11 mouse cellular contexts compared by ENCODE assay signal in genomic region chr3:64964667-64965415, GRCm38 (mm10).
DNase-seq lines count a peak whose midpoint lies in the region; ATAC-seq and TF ChIP-seq lines count a peak whose summit lies in the region.
"Had no signal": no experiment of that assay in that cellular context is flagged by ENCODE, and none has a peak within 500 bp of the region (broad histone marks: within the 10 kb centered on the region; RNA-seq: fewer than 3 reads in every experiment).

No protein-coding gene starts in this region.

- 72% methylated on average over 5 of the region's 5 CpGs for WGBS in heart, embryonic 15.5 days
- 76% methylated on average over 5 of the region's 5 CpGs for WGBS in lung, embryonic 14.5 days
- 74% methylated on average over 5 of the region's 5 CpGs for WGBS in lung, postnatal 0 days
- WGBS in embryonic facial prominence, embryonic 13.5 days, result 60% methylated on average over 5 of the region's 5 CpGs

- H3K27me3 ChIP-seq in heart, embryonic 15.5 days, result no peaks in the 10 kb centered on the region
- H3K27me3 ChIP-seq in lung, embryonic 14.5 days (ENCODE audit: insufficient read depth, low read length), result no peaks in the 10 kb centered on the region
- H3K27me3 ChIP-seq in lung, postnatal 0 days (replicated peaks; ENCODE audit: insufficient read depth, low read length), result no peaks in the 10 kb centered on the region
- no peaks in the 10 kb centered on the region for H3K27me3 ChIP-seq in embryonic facial prominence, embryonic 13.5 days
- H3K27me3 ChIP-seq: liver, embryonic 12.5 days had no signal

- ATAC-seq in heart, embryonic 15.5 days (replicated peaks; ENCODE audit: insufficient number of reproducible peaks, insufficient read depth, low FRiP score, low read depth), result no peak
- peak; percentile 66; the same call in 1 of the 2 replicates for ATAC-seq in lung, embryonic 14.5 days (ENCODE audit: insufficient read depth)
- no peak for ATAC-seq in lung, postnatal 0 days
- ATAC-seq in embryonic facial prominence, embryonic 13.5 days (ENCODE audit: insufficient number of reproducible peaks, insufficient read depth, low FRiP score, low TSS enrichment, low read depth), result no peak
- ATAC-seq in megakaryocyte-erythroid progenitor cell, adult 5-6 weeks (replicated peaks; ENCODE audit: low FRiP score, low TSS enrichment, poor library complexity, severe bottlenecking), result no peak
- ATAC-seq: liver, embryonic 12.5 days; Patski had no signal

- TF ChIP-seq CTCF in lung, embryonic 14.5 days (IDR thresholded peaks at IDR 0.05; ENCODE audit: low read depth), result no peak
- TF ChIP-seq CTCF in lung, postnatal 0 days (IDR thresholded peaks at IDR 0.05), result no peak

- DNase-seq in heart, postnatal 14 days, result no peak
- DNase-seq in lung, embryonic 14.5 days, result peak; percentile 62
- DNase-seq in lung, postnatal 0 days (ENCODE audit: low spot score), result no peak
- peak; percentile 34 for DNase-seq in telencephalon, adult 2 months (ENCODE audit: low read depth, low spot score)
- DNase-seq: lung, postnatal 10 days; right cerebral cortex, postnatal 25 days had no signal

- H3K9me3 ChIP-seq in heart, embryonic 15.5 days (replicated peaks), result no peaks in the 10 kb centered on the region
- H3K9me3 ChIP-seq in lung, embryonic 14.5 days (ENCODE audit: low read depth, low read length), result no peaks in the 10 kb centered on the region
- no peaks in the 10 kb centered on the region for H3K9me3 ChIP-seq in lung, postnatal 0 days (ENCODE audit: low read length)
- H3K9me3 ChIP-seq in embryonic facial prominence, embryonic 13.5 days, result no peaks in the 10 kb centered on the region
- H3K9me3 ChIP-seq: liver, embryonic 12.5 days had no signal

- TF ChIP-seq EP300 in lung, postnatal 0 days (IDR thresholded peaks at IDR 0.05), result no peak

- H3K4me1 ChIP-seq in heart, embryonic 15.5 days (replicated peaks), result 0 out of 2 replicates have a peak, but pooled peaks cover 9% of the 10 kb centered on the region
- no peaks in the 10 kb centered on the region for H3K4me1 ChIP-seq in lung, embryonic 14.5 days (ENCODE audit: insufficient read depth)
- H3K4me1 ChIP-seq in lung, postnatal 0 days (ENCODE audit: insufficient read depth, low read depth, low read length), result no peaks in the 10 kb centered on the region
- no peaks in the 10 kb centered on the region for H3K4me1 ChIP-seq in embryonic facial prominence, embryonic 13.5 days
- H3K4me1 ChIP-seq: liver, embryonic 12.5 days had no signal

- intact Hi-C loops in heart, postnatal 14 days (cut with DNase I), result no loop called here

- H3K4me2 ChIP-seq in heart, embryonic 15.5 days, result no peak overlapping the region
- H3K4me2 ChIP-seq in lung, embryonic 14.5 days, result no peak overlapping the region
- no peak overlapping the region for H3K4me2 ChIP-seq in lung, postnatal 0 days (replicated peaks; ENCODE audit: low read depth, low read length)
- H3K4me2 ChIP-seq in embryonic facial prominence, embryonic 13.5 days, result peak overlapping the region; percentile 4; the same call in 1 of the 2 replicates
- H3K4me2 ChIP-seq: liver, embryonic 12.5 days had no signal

- peak overlapping the region; percentile 54 for H3K27ac ChIP-seq in heart, embryonic 15.5 days
- H3K27ac ChIP-seq in lung, embryonic 14.5 days (ENCODE audit: low read depth), result no peak overlapping the region
- no peak overlapping the region for H3K27ac ChIP-seq in lung, postnatal 0 days (ENCODE audit: low read length)
- no peak overlapping the region for H3K27ac ChIP-seq in embryonic facial prominence, embryonic 13.5 days
- H3K27ac ChIP-seq: liver, embryonic 12.5 days had no signal

- no peak overlapping the region for H3K4me3 ChIP-seq in heart, embryonic 15.5 days
- no peak overlapping the region for H3K4me3 ChIP-seq in lung, embryonic 14.5 days (ENCODE audit: low read depth, low read length)
- no peak overlapping the region for H3K4me3 ChIP-seq in lung, postnatal 0 days (ENCODE audit: low read depth, low read length)
- no peak overlapping the region for H3K4me3 ChIP-seq in embryonic facial prominence, embryonic 13.5 days
- H3K4me3 ChIP-seq: liver, embryonic 12.5 days had no signal

- no peaks in the 10 kb centered on the region for H3K36me3 ChIP-seq in heart, embryonic 15.5 days
- H3K36me3 ChIP-seq in lung, embryonic 14.5 days (ENCODE audit: insufficient read depth), result no peaks in the 10 kb centered on the region
- H3K36me3 ChIP-seq in lung, postnatal 0 days (ENCODE audit: insufficient read depth, low read length), result no peaks in the 10 kb centered on the region
- no peaks in the 10 kb centered on the region for H3K36me3 ChIP-seq in embryonic facial prominence, embryonic 13.5 days
- H3K36me3 ChIP-seq: liver, embryonic 12.5 days had no signal

- H3K9ac ChIP-seq in heart, embryonic 15.5 days, result no peak overlapping the region
- no peak overlapping the region for H3K9ac ChIP-seq in lung, embryonic 14.5 days
- H3K9ac ChIP-seq in lung, postnatal 0 days (replicated peaks; ENCODE audit: low read depth), result no peak overlapping the region
- H3K9ac ChIP-seq in embryonic facial prominence, embryonic 13.5 days, result no peak overlapping the region
- H3K9ac ChIP-seq: liver, embryonic 12.5 days had no signal

Comparison
In these comparisons a context has a peak if more than half of its experiments do, and no peak if none do; other contexts are left out.
1. DNase-seq: peak in lung, embryonic 14.5 days (single experiment) and telencephalon, adult 2 months (single experiment); none in heart, postnatal 14 days (0 of 2) and lung, postnatal 0 days (single experiment).